Mouse (Mus musculus) heart, adult 2 months (tissue): ENCODE measurements around the gene Cpz.
A peak's percentile ranks its signal among the peaks of the same experiment; 100 is the strongest.

Experiments
- CTCF ChIP-seq: fragments of 200-600 bp; IDR thresholded peaks from 2 replicates; pipeline ENCODE4 v1.8.1; 2022; ENCODE audit warnings: antibody characterized with exemption, mild to moderate bottlenecking, moderate library complexity
- EP300 ChIP-seq: fragments of 200-500 bp; IDR thresholded peaks from 2 replicates; pipeline ENCODE4 v1.6.1; 2011; ENCODE audit warnings: low read depth, low read length, control low read depth; ENCODE audit not compliant: insufficient read depth
- POLR2A ChIP-seq: fragments of 200-500 bp; IDR thresholded peaks from 2 replicates; pipeline ENCODE4 v1.6.1; 2011; ENCODE audit warnings: mild to moderate bottlenecking, low read depth, low read length, control low read depth; ENCODE audit not compliant: insufficient read depth

GRCm38 (mm10) chr5:35530442-35530841, 4.9 kb upstream of the Cpz start:
- TF ChIP-seq POLR2A = no peak
- peak; percentile 67 for TF ChIP-seq CTCF
- TF ChIP-seq EP300 = no peak
